Mouse (Mus musculus): ENCODE results near the gene Nuak2.
"Not testable (repeated sequence)": the region's sequence is repeated elsewhere in the genome, so short reads cannot be mapped to it uniquely, and the experiment has no call there.

Nuak2 gene

DNA sequence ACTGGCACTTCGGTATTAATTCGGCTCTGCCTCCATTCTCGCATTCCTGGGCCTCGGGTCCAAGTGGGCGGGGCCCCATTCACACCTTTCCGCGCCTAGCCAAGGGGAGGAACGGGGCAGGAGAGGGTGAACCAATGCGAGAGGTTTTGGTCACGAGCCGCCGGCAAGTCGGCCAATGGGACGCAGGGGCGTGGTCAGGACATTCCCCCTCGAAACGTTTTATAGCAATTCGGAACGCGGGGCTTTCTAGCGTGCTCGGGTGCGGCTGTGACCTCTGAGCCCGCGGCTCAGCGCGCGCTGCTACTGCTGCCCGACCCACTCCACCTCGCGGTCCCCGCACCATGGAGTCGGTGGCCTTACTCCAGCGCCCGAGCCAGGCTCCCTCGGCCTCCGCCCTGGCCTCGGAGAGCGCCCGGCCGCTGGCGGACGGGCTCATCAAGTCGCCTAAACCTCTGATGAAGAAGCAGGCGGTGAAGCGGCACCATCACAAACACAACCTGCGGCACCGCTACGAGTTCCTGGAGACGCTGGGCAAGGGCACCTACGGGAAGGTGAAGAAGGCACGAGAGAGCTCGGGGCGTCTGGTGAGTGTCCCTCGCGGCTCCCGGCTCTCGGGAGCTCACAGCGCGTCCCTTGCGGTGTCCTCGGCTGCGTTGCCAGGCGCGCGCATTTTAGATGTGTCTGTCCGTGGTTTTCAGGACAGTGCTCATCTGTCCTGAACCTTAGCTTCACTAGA lies at the start of gene Nuak2:
Gene Nuak2, plus strand, starts transcription at position 238 of the 736 bp plus-strand sequence.
- peak; percentile 64 to 74 for DNase-seq (ENCODE audit: low spot score in 2 of 2)

DNA sequence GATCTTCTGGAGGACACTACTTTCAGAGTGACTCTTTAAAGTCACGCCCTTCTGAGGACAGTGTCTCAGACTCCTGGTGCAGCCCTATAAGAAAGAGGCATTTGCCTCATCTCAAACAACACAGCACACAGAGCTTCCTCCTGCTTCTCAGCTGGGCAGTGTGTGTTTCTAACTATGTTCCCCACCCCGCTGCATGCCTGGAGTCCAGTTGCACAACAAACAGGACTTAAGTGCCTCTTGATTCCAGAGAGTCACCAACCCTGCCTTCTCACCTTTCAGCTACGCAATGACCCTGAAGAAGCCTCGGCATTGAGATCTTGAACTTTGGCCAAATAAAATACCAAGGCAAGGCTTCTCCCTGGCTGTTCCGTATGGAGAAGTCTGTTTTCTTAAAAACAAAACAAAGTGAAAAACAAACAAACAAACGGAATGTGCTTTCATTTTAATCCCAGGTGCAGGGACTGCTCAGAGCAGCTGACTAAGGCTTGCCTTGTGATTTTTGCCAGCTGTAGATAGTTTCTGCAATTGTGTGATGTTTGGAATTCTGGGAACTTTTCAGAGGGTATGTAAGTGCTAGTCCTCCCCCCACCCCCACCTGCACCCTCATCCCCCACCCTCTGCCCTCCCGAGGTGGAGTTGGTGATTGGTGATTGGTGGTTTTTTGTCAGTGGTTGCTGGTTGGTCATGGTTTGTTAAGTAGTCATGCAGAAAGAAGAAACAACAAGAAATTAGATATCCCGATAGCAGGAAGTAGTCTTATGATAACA lies 49.0 kb upstream of the Nuak2 start:
- DNase-seq (ENCODE audit: low spot score in 2 of 2), result no peak

DNA sequence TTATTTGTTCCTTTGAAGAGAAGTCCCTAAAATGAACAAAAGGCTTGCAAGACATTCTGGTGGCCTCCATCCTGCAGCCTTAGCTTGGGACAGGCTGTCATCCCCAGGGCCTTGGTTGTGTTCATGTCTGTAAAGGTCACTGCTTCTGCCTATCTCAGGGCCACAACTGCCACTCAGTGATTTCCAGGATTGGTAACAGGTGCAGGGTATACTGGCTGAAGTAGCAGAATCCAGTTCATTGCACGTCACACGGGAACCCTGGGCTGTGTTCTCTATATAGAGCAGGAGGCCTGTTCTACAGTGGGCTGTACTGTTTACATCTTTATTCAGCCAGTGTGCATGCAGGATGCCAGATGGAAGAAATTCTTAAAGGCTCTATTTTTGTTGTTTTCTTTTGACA lies 48.0 kb upstream of the Nuak2 start:
- no peak for DNase-seq (ENCODE audit: low spot score in 2 of 2)

DNA sequence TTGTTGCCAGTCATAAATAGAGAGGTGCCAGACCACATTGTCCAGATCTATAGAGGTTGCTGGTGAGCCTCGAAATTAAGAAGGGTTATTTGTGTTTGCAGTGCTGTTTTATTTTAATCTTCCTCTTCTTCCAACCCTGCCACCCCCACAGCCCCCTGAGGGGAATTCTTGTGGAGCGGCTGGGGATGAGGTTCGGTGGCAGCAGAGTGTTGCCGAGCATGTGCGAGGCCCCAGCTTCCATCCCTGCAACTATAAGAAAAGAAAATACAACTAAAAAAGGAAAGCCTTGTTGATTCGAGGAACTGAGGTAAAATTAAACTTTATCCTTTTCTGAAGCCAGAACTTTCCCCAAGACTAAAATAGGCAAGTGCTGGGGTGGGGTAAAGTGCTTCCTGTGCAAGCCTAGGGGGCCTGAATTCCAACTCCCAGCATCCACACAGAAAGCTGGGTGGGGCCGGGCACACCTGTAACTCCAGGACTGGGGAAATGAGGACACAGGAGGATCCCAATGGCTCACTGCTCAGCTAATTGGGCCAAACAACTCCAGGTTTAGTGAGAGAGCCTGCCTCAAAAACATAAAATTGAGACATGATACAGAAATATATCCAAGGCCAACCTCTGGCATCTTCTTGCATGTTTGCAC lies 47.4 kb upstream of the Nuak2 start:
- no peak for DNase-seq (ENCODE audit: low spot score in 2 of 2)

DNA sequence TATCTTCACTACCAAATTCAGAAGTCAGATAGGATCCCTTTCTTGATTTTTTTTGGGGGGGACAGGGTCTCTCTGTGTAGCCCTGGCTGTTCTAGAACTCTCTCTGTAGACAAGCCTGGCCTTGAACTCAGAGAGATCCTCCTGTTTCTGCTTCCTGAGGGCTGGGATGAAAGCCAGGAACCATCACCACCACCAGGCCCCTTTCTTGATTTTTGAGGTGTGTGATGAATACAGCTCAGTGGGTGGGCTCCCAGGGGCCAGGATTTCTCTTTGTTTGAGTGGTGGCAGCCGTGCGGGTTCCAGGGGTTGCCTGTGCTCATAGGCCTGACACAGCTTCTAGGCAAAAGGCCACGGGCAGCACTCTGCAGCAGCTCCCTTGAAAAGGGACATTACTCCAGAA lies 44.7 kb upstream of the Nuak2 start:
- no peak for DNase-seq (ENCODE audit: low spot score in 2 of 2)

DNA sequence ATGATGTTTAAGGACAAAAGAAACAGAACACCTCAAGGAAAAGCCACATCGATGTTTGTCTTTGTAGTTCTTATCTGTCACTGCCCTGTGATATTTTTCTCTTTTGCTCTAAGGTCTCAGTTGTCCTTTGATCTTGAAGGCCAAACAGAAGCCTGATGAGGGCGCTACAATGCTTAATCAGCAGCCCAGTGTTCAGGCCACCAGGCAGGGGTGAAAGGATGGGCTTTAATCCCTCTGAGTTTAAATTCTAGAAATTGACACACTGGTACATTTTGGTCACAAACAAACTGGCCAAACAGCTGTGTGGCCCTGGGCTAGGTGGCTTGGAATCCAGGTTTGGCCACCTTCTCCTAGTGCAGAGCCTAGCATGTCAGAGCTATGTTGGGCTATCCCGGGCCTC lies 39.2 kb upstream of the Nuak2 start:
- DNase-seq (ENCODE audit: low spot score in 2 of 2), result no peak

DNA sequence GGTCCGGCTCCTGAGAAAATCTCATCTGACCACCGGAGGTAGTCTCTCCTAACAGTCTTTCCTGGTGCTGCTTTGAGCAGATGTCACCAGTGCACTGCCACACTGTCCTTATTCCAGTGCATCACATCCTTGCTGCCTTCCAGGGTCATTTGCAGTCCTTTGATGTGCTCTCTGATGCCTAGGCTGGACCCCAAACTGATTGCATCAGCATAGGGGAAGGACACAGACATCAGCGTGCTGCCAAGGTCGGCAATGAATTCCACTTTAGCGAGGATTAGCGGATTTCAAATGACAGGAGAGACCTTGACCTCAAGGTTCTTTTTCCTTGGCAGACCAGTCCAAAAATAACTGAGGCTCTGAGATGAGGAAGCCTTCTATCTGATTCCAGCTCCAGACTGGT lies 38.8 kb upstream of the Nuak2 start:
- DNase-seq (ENCODE audit: low spot score in 2 of 2), result no peak

DNA sequence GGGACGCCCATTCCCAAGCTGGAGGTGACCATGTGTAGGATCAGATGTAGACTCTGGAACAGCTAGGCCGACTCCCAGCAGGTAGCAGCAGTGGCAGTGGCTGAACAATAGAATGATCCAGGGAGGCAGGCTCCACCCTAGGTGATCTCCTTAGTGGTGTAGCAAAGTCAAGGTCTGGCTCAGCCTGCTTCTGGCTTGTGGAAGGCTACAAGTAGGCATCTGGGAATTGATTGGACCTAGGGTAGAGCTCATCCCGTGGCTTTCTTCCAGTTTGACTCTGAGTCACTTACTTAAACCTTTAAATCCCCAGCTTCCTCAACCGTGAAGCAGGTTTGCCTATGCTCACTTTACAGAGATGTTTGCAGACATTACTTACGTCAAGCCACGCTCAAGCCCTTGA lies 35.3 kb upstream of the Nuak2 start:
- DNase-seq (ENCODE audit: low spot score in 2 of 2), result not testable (repeated sequence)

DNA sequence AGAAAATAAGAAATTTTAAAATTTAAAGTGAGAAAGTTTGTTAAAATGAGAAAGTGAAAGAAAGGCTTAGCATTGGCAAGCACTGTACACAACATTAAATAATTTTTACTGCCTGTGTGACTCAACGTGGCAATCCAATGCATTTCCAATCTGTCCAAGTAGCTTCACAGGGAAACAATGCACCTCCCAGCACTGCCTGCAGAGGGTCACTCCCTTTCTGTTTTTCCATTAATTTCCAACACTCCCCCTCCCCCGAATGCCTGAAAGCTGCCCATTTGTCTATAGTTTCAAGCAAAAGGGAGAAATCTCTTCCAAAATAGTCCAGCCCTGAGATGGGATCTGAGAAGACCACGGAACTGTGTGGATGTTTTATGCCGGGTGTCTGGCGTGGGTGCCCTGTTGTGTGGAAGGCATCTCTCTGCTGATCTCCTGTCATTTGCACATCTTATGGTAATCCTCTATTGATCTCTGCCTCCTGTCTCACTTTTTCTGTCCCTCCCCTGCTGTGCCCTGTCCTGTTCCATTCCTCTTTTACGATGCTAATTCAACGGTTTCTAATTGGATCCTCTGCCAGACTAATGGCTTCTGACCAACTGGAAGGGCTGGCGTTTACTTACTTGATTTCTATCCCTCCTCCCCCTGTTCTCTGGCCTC lies 34.3 kb upstream of the Nuak2 start:
- DNase-seq (ENCODE audit: low spot score in 2 of 2), result no peak

DNA sequence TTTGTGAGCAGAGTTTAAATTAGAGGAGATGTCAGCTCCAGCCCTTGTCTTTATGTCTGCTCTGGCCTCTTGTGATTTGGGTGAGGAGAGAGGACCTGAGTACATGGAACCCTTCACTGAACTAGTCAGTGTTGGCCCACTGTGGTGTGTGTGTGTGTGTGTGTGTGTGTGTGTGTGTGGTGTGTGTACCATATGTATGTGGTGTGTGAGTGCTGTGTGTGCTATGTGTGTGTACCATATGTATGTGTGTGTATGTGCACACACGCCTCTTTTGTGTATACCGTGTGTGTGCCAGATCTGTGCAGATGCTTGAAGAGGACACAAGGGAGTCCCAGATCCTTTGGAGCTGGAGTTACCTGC lies 33.8 kb upstream of the Nuak2 start:
- no peak for DNase-seq (ENCODE audit: low spot score in 2 of 2)

DNA sequence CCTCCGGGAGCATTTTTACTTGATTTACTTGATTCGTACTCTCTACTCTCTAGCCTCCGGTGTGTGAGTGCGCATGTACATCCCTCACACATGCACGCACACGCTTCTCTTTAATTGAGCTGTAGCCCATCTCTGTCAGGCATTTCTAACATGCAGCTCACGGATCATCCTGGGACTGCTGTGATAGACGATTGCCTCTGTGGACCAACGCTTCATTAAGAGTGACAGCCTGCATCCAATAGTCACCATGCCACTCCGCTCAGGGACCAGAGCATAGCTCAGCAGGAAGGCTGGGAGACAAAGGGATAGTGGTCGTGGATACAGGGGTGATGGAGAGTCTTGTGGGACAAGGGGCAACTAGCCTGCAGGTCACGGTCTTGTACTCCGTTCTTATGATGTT lies 32.9 kb upstream of the Nuak2 start:
- DNase-seq (ENCODE audit: low spot score in 2 of 2), result no peak

DNA sequence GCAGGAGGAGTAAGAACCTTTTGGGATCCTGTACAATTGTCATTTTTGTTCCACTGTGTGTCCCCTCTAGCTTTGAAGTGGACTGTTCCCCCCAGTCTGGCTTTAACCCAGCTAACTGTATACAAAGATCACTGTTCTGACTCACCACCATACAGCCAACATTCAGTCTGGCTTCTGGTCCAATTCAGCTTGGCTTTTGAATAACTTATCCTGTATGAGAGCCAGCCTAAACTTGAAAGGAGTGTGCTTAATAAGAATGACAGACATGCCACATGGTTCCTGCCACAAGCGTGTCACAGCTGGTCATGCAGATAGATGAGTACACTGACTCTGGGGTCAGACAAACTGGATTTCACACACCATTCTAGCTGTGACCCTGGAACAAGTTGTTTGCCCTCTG lies 29.2 kb upstream of the Nuak2 start:
- DNase-seq (ENCODE audit: low spot score in 2 of 2), result no peak

DNA sequence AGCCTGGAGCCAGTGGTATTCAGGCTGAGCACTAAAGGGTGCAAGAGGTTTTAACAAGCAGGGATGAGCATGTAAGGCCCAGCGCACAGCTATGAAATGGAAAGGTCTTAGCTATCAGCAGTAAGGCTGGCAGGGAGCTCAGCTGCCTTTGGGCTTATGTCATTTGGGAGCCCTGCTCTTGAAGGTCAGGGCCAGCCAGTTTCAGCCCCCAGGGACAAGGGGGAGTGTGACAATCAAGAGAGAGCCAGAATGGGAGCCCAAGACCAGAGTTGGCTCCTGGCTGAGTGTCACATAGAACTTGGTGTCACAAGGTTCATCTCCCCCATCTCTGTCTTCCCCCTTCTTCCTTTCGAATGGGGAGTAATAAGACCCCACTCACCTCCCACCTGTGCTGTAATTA lies 28.5 kb upstream of the Nuak2 start:
- no peak for DNase-seq (ENCODE audit: low spot score in 2 of 2)

DNA sequence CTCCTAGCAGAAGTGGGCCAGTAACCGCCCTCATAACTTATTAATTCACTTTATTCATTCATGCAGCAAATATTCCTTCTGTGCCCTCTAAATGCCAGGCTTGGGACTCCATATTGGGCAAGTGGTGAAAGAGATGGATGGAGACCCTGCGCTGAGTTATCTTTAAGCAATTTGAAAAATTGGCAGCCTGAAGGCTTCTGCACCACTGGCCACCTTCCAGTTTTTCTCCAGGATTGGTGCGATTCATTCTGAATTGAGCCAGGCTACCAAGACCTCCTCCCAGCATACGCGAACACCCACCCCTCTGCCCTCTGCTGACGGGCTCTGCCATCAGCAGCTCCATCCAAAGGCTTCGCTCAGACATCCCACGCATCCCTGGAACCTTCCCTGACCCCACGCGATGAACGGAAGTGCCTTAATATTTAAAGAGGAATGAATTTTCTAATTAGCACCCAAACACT lies 27.9 kb upstream of the Nuak2 start:
- no peak for DNase-seq (ENCODE audit: low spot score in 2 of 2)

DNA sequence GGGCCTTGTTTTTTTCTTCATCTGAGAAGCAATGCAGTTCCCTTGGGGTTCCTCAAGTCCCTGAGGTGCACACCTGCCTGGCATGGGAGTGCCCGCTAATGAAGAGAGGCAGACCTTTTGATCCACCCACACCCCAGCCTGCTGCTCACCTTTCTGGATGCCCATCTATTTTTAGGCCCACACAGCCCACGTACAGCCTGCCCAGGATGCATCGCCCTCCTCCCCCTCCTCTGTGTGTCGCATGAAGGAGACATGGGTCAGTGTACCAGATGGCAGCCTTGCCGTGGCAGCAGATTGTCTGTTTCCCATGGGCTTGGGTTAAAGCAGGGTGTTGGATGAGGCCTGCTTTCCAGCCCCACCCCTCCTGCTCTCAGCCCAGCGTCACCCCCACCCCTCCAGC lies 26.0 kb upstream of the Nuak2 start:
- DNase-seq (ENCODE audit: low spot score in 2 of 2), result no peak

DNA sequence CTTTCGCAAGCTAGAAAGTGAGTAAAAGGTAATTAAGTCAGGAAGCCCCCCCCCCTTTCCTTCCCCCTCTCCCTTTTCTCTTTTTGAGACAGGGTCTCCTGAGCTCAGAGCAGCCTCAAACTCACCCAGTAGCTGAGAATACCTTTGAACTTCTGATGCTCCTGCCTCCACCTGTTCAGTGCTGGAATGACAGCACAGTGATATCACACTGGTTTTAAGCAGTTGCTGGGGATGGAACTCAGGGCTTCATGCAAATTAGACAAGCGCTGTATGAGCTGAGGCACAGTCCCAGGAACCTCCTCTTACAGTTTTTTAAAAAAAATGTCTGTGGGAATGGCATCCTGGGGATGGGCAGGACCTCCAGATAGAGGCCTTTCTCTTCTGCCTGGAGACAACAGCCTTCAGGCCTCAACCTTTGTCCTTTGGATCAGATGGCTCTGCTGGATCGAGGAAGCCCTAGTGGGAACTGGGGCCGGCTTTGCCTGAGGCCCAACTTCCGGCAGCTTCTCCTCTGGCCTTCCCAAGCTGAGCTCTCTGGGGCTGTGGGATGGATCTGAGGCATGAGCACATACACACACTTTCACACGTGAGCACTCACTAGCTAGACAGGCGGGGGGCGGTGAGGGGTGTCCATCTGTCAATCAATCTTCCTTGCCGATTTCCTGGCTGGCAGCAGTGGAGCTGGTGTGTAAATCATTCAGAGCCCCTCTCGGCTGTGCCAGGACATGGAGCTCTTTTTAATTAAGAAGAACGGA lies 24.8 kb upstream of the Nuak2 start:
- no peak for DNase-seq (ENCODE audit: low spot score in 2 of 2)

DNA sequence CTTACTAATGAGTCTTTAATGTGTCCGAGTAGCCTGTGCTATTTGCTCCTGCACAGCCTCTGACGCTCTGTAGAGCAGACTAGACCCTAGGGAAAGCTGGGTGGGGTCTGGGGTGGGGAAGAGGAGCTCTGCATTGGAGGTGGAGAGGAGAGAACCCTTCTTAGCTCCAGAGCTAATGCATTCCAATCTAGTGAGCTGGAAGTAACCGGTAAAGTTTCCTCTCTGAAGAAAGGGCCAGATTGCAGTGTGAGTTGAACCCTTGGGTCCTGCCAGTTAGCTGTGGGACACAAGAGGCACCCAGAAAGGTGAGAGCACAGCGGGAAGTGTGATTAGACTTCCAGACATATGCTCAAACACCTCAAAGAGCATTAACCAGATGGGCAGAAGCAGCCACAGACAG lies 24.2 kb upstream of the Nuak2 start:
- DNase-seq (ENCODE audit: low spot score in 2 of 2), result no peak

DNA sequence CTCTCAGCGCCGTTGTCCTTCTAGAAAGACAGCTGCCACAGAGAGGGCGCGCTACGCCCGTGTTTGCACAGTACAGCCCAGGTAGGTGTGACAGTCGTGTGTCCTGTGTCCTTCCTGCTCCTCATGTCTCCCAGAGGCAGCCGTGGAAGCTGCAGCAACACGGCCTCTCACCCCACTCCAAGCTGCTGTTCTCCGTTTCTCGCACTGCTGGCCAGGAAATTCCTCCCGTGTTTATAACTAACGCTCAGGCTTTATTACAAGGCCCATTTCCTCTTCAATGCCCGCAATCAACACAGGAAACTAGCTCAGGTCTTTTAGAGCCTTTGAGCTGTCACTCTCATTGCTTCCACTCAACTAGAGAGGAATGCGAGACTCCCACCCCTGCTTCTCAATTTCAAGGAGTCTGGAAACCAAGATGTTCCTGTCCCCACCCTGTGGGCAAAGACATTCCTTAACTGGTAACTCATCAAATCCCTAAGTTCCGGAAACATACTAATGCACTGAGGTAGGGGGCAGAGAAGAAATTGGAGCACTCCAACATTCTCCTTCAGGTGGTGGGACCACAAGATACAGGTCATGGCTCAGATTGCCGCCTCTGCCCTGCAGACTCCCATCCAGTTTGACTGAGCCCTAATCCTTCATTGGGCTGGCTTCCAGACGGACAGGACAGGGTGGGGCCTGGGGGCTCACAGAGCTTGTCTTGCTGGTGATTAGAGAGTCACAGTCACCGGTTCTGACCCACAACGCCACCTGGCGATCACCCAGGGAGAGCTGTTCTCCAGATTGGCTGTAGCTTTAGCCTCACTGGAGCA lies 23.4 kb upstream of the Nuak2 start:
- DNase-seq (ENCODE audit: low spot score in 2 of 2), result no peak

DNA sequence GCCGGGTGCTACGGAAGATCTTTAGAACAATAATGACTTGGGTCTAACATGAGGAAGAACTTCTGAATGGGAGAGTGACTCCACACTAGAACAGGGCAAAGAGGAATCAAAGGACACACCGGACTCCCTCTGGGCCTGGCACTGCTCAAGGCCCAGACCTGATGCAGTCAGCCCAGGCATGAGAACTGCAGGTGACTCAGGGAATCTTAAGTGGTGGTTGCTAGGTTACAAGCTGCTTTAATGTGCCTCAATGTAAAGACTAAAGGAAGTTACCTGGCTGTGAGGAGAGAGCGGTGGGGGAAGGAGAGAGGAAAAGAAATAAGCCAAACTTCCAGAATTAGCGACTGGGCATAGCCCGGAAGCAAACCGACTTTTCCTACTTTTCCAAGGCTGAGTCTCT lies 20.4 kb upstream of the Nuak2 start:
- no peak for DNase-seq (ENCODE audit: low spot score in 2 of 2)

DNA sequence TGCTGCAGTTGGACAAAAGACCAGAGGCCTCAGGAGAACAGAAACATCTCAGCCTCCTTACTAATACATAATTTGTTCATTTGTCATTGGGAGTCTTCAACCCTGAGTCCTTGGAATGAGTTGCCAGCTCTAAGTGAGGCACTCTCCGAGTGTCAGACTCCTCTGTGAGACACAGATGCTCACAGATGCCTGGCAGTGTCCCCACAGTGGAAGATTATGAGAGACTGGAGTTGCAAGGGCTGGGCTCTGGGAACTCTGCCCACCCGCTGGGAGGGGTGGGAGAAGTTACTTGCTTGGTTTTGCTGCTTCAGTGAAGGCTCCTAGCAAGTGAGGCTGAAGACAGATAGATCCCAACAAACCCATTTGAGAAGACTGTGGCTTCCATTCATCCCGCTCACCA lies 19.9 kb upstream of the Nuak2 start:
- DNase-seq (ENCODE audit: low spot score in 2 of 2), result no peak

DNA sequence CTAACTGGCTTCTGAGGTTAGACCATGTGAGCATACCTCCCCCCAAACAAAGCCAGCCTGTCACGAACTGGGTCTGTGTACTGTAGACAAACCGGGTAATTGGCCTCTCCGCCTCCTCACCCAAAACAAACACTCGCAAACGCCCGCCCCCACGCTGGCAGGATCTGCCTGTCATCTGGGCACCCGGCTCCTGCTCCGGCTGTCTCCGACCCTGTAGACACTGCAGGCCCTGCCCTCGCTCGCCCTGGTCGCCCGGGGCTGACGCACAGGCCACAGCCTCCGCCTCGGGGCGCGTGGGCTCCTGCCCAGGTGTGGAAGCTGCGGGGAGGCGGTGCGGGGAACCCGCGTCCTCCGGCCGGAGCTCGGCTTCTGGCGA lies 17.5 kb upstream of the Nuak2 start, which contains the start of gene Klhdc8a:
Gene Klhdc8a, plus strand, starts transcription at position 202 of the 376 bp plus-strand sequence.
- DNase-seq (ENCODE audit: low spot score in 2 of 2), result peak; percentile 51 to 58
